11 mouse cellular contexts compared by ENCODE assay signal in genomic region chr19:45143214-45143895, GRCm38 (mm10). TPM values are rescaled to one million over a fixed set of nuclear protein-coding genes. Genes with fewer than 3 reads are reported as not detected.
A peak's percentile ranks its signal among the peaks of the same experiment; 100 is the strongest.
DNase-seq lines count a peak whose midpoint lies in the region; ATAC-seq lines count a peak whose summit lies in the region.
"Had no signal": no experiment of that assay in that cellular context is flagged by ENCODE, and none has a peak within 500 bp of the region (broad histone marks: within the 10 kb centered on the region; RNA-seq: fewer than 3 reads in every experiment).

No protein-coding gene starts in this region.

- 0 out of 2 replicates have a peak, but pooled peaks cover 4% of the 10 kb centered on the region for H3K4me1 ChIP-seq in kidney, embryonic 16.5 days (ENCODE audit: insufficient read depth, low read length)
- no peaks in the 10 kb centered on the region for H3K4me1 ChIP-seq in kidney, embryonic 14.5 days (ENCODE audit: control insufficient read depth, insufficient read depth, low read length)
- 0 out of 2 replicates have a peak, but pooled peaks cover 5% of the 10 kb centered on the region for H3K4me1 ChIP-seq in embryonic facial prominence, embryonic 15.5 days
- peaks cover 10% of the 10 kb centered on the region for H3K4me1 ChIP-seq in limb, embryonic 10.5 days

- H3K9ac ChIP-seq in kidney, embryonic 16.5 days (replicated peaks; ENCODE audit: low read length), result no peak overlapping the region
- H3K9ac ChIP-seq in kidney, embryonic 14.5 days (ENCODE audit: low read depth, low read length), result no peak overlapping the region
- no peak overlapping the region for H3K9ac ChIP-seq in embryonic facial prominence, embryonic 15.5 days

- H3K4me2 ChIP-seq in kidney, embryonic 16.5 days (replicated peaks; ENCODE audit: low read depth, low read length), result peak overlapping the region; percentile 13; the same call in 1 of the 2 replicates
- H3K4me2 ChIP-seq in kidney, embryonic 14.5 days (replicated peaks; ENCODE audit: low read depth, low read length), result no peak overlapping the region; the same call in 1 of the 2 replicates
- 0 out of 2 replicates have a peak overlapping the region, but pooled peaks have one; percentile 12 for H3K4me2 ChIP-seq in embryonic facial prominence, embryonic 15.5 days (replicated peaks)

- no peak overlapping the region for H3K27ac ChIP-seq in kidney, embryonic 16.5 days (ENCODE audit: low read length)
- no peak overlapping the region for H3K27ac ChIP-seq in kidney, embryonic 14.5 days (ENCODE audit: low read depth, low read length)
- H3K27ac ChIP-seq in embryonic facial prominence, embryonic 15.5 days (replicated peaks), result no peak overlapping the region
- H3K27ac ChIP-seq in limb, embryonic 10.5 days, result no peak overlapping the region

- no peak overlapping the region for H3K4me3 ChIP-seq in kidney, embryonic 16.5 days (ENCODE audit: low read length)
- H3K4me3 ChIP-seq in kidney, embryonic 14.5 days (ENCODE audit: low read length), result no peak overlapping the region
- peak overlapping the region; percentile 16 for H3K4me3 ChIP-seq in embryonic facial prominence, embryonic 15.5 days (replicated peaks)
- H3K4me3 ChIP-seq in limb, embryonic 10.5 days, result peak overlapping the region; percentile 36

- WGBS in kidney, embryonic 16.5 days, result 1% methylated on average over 46 of the region's 46 CpGs
- under 1% methylated on average over 42 of the region's 46 CpGs for WGBS in kidney, embryonic 14.5 days
- WGBS in embryonic facial prominence, embryonic 15.5 days, result 2% methylated on average over 46 of the region's 46 CpGs
- 1% methylated on average over 46 of the region's 46 CpGs for WGBS in limb, embryonic 10.5 days

- DNase-seq in limb, embryonic 10.5 days (ENCODE audit: low spot score), result peak; percentile 64
- peak; percentile 63 for DNase-seq in retina, embryonic 14.5 days (ENCODE audit: low spot score)
- DNase-seq in ovary, postnatal 14 days (ENCODE audit: low spot score), result no peak
- no peak for DNase-seq in layer of hippocampus, postnatal 36 days
- no peak for DNase-seq in frontal cortex, postnatal 36 days (ENCODE audit: low spot score in 2 of 2)
- DNase-seq: thymus, postnatal 25 days had no signal

- no peaks in the 10 kb centered on the region for H3K9me3 ChIP-seq in kidney, embryonic 16.5 days (ENCODE audit: low read length)
- H3K9me3 ChIP-seq in kidney, embryonic 14.5 days (ENCODE audit: control insufficient read depth, low read length), result peaks cover 5% of the 10 kb centered on the region; the same call in 1 of the 2 replicates
- H3K9me3 ChIP-seq in embryonic facial prominence, embryonic 15.5 days (replicated peaks), result no peaks in the 10 kb centered on the region
- no peaks in the 10 kb centered on the region for H3K9me3 ChIP-seq in limb, embryonic 10.5 days (replicated peaks)

- H3K27me3 ChIP-seq in kidney, embryonic 16.5 days (ENCODE audit: insufficient read depth, low read length), result peaks cover 100% of the 10 kb centered on the region
- peaks cover 100% of the 10 kb centered on the region for H3K27me3 ChIP-seq in kidney, embryonic 14.5 days (ENCODE audit: control insufficient read depth, insufficient read depth, low read length)
- H3K27me3 ChIP-seq in embryonic facial prominence, embryonic 15.5 days, result peaks cover 100% of the 10 kb centered on the region
- H3K27me3 ChIP-seq in limb, embryonic 10.5 days (ENCODE audit: low read depth, poor library complexity, severe bottlenecking), result peaks cover 100% of the 10 kb centered on the region

- no peaks in the 10 kb centered on the region for H3K36me3 ChIP-seq in kidney, embryonic 16.5 days (ENCODE audit: insufficient read depth, low read length)
- H3K36me3 ChIP-seq in kidney, embryonic 14.5 days (ENCODE audit: control insufficient read depth, insufficient read depth, low read length), result no peaks in the 10 kb centered on the region
- no peaks in the 10 kb centered on the region for H3K36me3 ChIP-seq in embryonic facial prominence, embryonic 15.5 days
- H3K36me3 ChIP-seq in limb, embryonic 10.5 days, result no peaks in the 10 kb centered on the region

- ATAC-seq in kidney, embryonic 16.5 days (ENCODE audit: low FRiP score, low TSS enrichment), result no peak
- ATAC-seq in kidney, embryonic 14.5 days (ENCODE audit: low FRiP score, low TSS enrichment), result no peak
- ATAC-seq in embryonic facial prominence, embryonic 15.5 days (ENCODE audit: insufficient number of reproducible peaks, low FRiP score, low TSS enrichment, low read depth), result no peak

RNA-seq across cellular contexts. Expression of gene Tlx1, which starts 7.1 kb away (rescaled TPM):
- polyA plus RNA-seq in kidney, embryonic 16.5 days (2015; fragmentation: Nextera tagmentation; extraction: Ambion mirVana), result not detected in 2 replicates
- 0.26 TPM in 1 of 2 replicates, not detected in the other for polyA plus RNA-seq in kidney, embryonic 14.5 days (2014; fragmentation: Nextera tagmentation; extraction: Ambion mirVana)
- 1.2 and 1.4 TPM in 2 replicates for polyA plus RNA-seq in embryonic facial prominence, embryonic 15.5 days (2015; fragmentation: Nextera tagmentation; extraction: Ambion mirVana)
- polyA plus RNA-seq in limb, embryonic 10.5 days (2016; fragmentation: Nextera tagmentation; extraction: Ambion mirVana), result 0.15 and 0.36 TPM in 2 replicates
- not detected for total RNA-seq in layer of hippocampus, postnatal 36 days (2021)
- total RNA-seq: left cerebral cortex, postnatal 25 days; MEL had no signal

Comparison
In these comparisons a context has a peak if more than half of its experiments do, and no peak if none do; other contexts are left out.
1. H3K4me3 ChIP-seq: peak in embryonic facial prominence, embryonic 15.5 days (single experiment) and limb, embryonic 10.5 days (single experiment); none in kidney, embryonic 16.5 days (single experiment) and kidney, embryonic 14.5 days (single experiment).
2. DNase-seq: peak in limb, embryonic 10.5 days (single experiment) and retina, embryonic 14.5 days (single experiment); none in ovary, postnatal 14 days (single experiment), layer of hippocampus, postnatal 36 days (0 of 2) and frontal cortex, postnatal 36 days (0 of 2).